Comparison of ENCODE assay signal across 17 mouse cellular contexts in genomic region chr6:84524901-84525601, GRCm38 (mm10).
"Had no signal": no experiment of that assay in that cellular context is flagged by ENCODE, and none has a peak within 500 bp of the region (broad histone marks: within the 10 kb centered on the region; RNA-seq: fewer than 3 reads in every experiment).

No protein-coding gene starts in this region.

- DNase-seq: gastrocnemius, postnatal 14 days; gastrocnemius, postnatal 36 days; heart, adult 18-20 months; heart, postnatal 10 days; heart, postnatal 36 days; kidney, adult 18-20 months; kidney, adult 8-10 months; kidney, postnatal 10 days; kidney, postnatal 25 days; kidney, postnatal 4 days; layer of hippocampus, postnatal 36 days; left cerebral cortex, postnatal 4 days had no signal

- ATAC-seq: hindbrain, embryonic 16.5 days; inflammation-experienced regulatory T-cells, adult 6 months; intestine, embryonic 15.5 days; intestine, postnatal 0 days; liver, embryonic 12.5 days had no signal
